Mouse (Mus musculus) liver, adult 2 months (tissue): ENCODE data around the gene Id3.
A peak's percentile ranks its signal among the peaks of the same experiment; 100 is the strongest.

ENCODE experiments used
- CTCF ChIP-seq: fragments of 200-500 bp; IDR thresholded peaks from 2 replicates; pipeline ENCODE4 v1.5.1; 2011; ENCODE audit warnings: low read depth, low read length, control low read depth
- POLR2A ChIP-seq: fragments of 200-500 bp; IDR thresholded peaks from 2 replicates; pipeline ENCODE4 v1.6.1; 2011; ENCODE audit warnings: low read length, control low read depth; ENCODE audit not compliant: insufficient read depth; ENCODE audit errors: extremely low read depth

- no peak for TF ChIP-seq POLR2A
- peak; percentile 94 for TF ChIP-seq CTCF
These were observed 16.6 kb downstream of the Id3 start for GRCm38 (mm10) chr4:136159802-136160397.
